Mouse (Mus musculus) left cerebral cortex, postnatal 25 days (tissue): ENCODE data around the gene Clic5. TPM values are rescaled to one million over a fixed set of nuclear protein-coding genes. Genes with fewer than 3 reads are reported as not detected.
A peak's percentile ranks its signal among the peaks of the same experiment; 100 is the strongest.

Source experiments
- DNase-seq, 2 experiments: peaks; one replicate each; pipeline ENCODE4 v3.0.0; 2022; ENCODE audit warnings: low spot score in 2 of 2, mixed read lengths in 1 of 2
- intact Hi-C: fragments of 180-260 bp; cut with DNase I; formaldehyde crosslinking; loops from one replicate; pipeline ENCODE4 v1.15.1; 2025
- total RNA-seq, 2 experiments: library from RNA; stranded (reverse); gene quantifications; 2 replicates each; pipeline ENCODE4 v1.2.3; 2021

Clic5 gene
- total RNA-seq, 2 experiments from 2014 or later, result 3.4 to 4.1 TPM

GRCm38 (mm10) chr17:44254698-44255097, 66.3 kb downstream of the Clic5 start:
- intact Hi-C loops, result loop anchor here (5.0 to 10.0 kb wide), 2 partner anchors 177 to 370 kb away; partner anchors contain the start of gene Enpp5
- DNase-seq, result no peak

DNA sequence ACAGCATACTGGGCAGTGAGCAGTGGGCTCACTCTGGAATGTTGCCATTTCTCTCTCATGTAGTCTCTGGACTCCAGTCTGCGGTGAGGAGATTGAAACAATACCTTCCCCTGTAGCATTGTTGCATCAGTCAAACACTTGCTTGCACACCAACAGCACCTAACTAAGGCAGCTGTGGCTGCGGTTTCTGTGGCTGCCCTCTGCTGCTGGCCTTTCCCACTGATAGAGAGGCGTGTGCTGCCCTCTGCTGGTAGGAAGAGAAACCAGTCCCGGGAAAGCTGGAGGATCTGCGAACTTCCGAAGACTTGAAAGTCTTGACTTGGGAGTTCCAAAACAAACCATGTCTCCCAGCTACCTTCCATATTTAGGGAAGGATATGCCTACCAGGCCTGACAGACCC, 68.2 kb downstream of the Clic5 start:
- intact Hi-C loops, result loop anchor here (1.0 to 10.0 kb wide), 3 partner anchors 105 to 372 kb away; partner anchors contain the start of gene Enpp5
- peak; percentile 68 to 72 for DNase-seq

GRCm38 (mm10) chr17:44259245-44259644, 70.9 kb downstream of the Clic5 start:
- intact Hi-C loops, result loop anchor here (5.0 to 10.0 kb wide), 2 partner anchors 182 to 374 kb away; partner anchors contain the start of gene Enpp5

GRCm38 (mm10) chr17:44261594-44262202, 73.3 kb downstream of the Clic5 start:
- DNase-seq, result peak; percentile 73 to 74
- intact Hi-C loops, result loop anchor here (2.0 to 10.0 kb wide), 5 partner anchors 196 to 1143 kb away; no protein-coding TSS in a partner anchor

More at GRCm38 (mm10) chr17:44259245-44259644, 70.9 kb downstream of the Clic5 start:
- DNase-seq, result no peak

DNA sequence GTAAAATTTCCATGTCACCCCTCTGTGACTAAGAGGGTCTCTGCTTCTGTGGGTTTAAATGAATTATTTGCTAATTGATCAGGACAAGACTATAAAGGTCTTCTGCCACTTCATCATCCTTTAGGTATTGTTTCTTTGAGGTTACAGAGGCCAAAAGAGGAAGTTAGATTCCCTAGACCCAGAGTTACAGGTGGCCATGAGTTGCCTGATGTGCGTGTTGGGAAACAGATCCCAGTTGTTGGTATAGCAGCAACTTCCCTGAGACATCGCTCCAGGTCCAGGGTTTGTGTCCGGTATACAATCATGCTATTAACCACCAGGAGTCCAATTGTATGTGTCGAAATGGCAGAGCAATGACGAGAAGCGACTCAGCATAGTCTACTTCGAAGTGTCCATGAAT, 81.7 kb downstream of the Clic5 start:
- no peak for DNase-seq
- intact Hi-C loops, result no loop called here

GRCm38 (mm10) chr17:44271426-44271825, 83.0 kb downstream of the Clic5 start:
- no peak for DNase-seq
- intact Hi-C loops, result no loop called here

GRCm38 (mm10) chr17:44274804-44275203, 86.4 kb downstream of the Clic5 start:
- no peak for DNase-seq
- intact Hi-C loops, result no loop called here

- intact Hi-C loops, result no loop called here
- no peak for DNase-seq
Measured at GRCm38 (mm10) chr17:44288320-44288719, 99.9 kb downstream of the Clic5 start.

DNA sequence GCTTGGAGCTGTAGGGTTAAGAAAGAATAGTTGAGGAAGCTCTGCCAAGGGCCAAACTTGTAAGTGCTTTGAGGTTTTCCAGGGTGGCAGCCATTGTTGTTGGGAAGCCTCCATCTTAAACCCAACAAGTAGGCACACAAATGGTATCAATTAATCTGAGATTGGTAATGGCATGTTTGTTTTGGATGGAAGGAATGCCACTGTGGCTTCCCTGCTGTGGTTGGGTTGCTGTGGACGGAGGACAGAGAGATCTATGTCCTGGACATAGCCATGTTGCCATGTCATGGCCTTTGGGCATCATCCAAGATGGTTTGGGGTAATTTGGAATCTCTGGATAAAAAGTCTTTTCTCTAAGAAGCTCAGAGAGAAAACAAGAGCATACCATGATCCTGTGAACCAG, 108.8 kb downstream of the Clic5 start:
- DNase-seq, result no peak
- intact Hi-C loops, result no loop called here

- no peak for DNase-seq
- intact Hi-C loops, result no loop called here
Measured at GRCm38 (mm10) chr17:44300236-44300635, 111.9 kb downstream of the Clic5 start.

DNA sequence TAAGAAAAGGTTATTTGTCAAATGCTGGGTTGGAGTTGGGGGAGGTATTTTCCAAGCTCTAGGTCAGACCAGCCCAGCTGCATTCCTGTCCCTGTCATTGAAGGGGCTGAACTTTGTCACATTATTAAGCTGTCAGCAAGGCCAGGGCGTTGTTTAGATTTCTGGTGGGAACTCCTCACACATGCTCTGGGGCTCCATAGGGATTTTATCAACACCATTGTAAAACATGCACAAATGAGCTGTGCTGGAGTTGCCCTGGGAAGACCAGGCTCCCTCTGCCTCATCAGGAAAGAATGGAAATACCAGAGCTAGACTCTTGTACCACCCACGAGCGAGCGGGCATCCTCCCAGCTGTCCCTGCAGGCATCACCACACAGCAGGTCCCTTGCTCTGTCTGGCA, 112.3 kb downstream of the Clic5 start:
- no peak for DNase-seq
- intact Hi-C loops, result no loop called here

GRCm38 (mm10) chr17:44301224-44301811, 112.9 kb downstream of the Clic5 start:
- intact Hi-C loops, result no loop called here
- DNase-seq, result no peak

DNA sequence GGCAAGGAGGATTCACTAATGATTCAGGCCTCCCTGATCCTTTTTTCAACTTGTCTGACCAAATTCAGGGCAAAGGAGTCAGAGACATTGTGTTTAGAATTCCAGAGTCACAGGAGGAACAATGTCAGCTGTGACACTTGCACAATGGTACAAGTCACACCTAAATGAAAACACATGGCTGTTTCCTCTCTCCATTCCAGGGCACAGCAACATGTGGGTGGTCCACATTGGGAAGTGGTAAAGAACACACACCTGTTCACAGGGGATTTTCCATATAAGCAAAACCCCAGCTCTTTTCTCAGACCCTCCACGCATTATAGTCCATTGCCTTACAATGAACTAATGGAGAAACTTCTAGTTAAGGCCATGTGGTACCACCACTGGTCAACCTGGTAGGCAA, 115.7 kb downstream of the Clic5 start:
- DNase-seq, result no peak
- intact Hi-C loops, result no loop called here

DNA sequence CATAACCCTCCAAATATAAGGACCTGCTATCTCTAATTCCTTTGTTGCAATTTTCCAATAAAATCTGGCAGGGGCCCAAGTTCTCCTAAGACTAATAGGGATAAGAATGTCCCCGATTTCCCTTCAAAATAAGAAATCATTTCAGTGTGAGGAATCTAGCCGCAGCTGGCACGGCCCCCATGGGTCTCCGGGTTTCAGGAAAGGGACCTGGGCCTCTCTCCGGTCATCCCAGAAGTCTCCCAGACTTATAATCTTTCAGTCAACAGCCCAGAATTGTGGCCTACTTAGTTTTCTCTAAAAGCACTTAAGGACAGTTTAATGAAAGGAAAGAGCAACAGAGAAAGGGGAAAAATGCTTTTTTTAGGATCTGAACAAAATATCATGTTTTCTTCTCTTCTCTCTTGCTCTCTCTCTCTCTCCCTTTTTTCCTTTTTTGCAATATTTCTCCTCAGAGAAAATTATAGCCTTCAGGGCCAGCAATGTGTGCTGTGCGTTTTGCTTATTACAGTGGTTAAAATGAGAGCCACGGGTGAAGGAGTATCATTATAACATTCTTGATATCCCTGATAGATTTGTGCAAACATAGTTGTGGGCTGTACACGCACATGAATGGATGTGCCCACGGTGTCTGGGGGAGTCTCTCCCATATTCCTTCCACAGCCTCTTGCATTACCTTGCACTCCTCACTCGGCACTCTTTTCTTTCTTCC, 121.7 kb downstream of the Clic5 start:
- intact Hi-C loops, result no loop called here
- no peak for DNase-seq

DNA sequence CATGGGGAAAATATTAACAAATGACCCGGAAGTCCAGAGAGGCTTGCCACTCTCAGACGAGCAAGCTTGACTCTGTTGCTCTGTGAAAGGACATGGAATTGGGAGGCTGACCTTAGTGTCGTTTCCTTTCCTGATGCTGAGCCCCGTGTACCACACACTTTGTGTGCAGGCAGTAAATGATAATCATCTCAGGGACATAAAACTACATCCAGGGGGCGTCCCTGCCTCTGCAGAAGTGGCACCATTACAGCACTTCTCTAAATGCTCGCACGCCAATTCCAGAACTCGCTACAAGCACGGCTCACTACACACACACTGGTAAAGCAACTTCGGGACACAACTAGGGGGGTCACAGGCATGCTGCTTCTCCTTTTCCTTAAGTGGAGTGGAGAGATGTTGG, 136.9 kb downstream of the Clic5 start:
- no peak for DNase-seq
- intact Hi-C loops, result no loop called here

GRCm38 (mm10) chr17:44327279-44328146, 139.1 kb downstream of the Clic5 start:
- no peak for DNase-seq
- intact Hi-C loops, result no loop called here

GRCm38 (mm10) chr17:44328147-44328482, 139.7 kb downstream of the Clic5 start:
- no peak for DNase-seq
- intact Hi-C loops, result no loop called here
